Mouse (Mus musculus) lung, postnatal 10 days (tissue): ENCODE measurements around the gene Gm15517.
A peak's percentile ranks its signal among the peaks of the same experiment; 100 is the strongest.
"Not testable (repeated sequence)": the region's sequence is repeated elsewhere in the genome, so short reads cannot be mapped to it uniquely, and the experiment has no call there.

Experiments
- DNase-seq: peaks from one replicate; pipeline ENCODE4 v3.0.0; 2021

Gm15517 gene

DNA sequence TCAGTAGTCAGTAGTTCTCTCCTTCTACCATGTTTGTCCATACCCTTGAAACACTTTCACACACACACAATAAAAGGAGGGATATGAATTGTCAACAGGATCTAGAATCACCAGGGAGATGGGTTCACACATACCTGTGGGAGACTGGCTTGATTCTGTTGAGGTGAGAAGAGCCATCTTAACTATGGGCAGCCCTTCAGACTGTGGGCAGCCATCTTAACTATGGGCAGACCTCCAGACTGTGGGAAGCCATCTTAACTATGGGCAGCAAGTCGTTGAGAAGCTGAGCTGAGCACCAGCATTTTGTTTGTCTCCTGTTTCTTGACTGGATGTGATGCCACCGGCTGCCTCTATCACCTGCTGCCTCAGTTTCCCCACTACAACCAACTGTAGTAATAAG lies 10.1 kb downstream of the Gm15517 start:
- DNase-seq = no peak

GRCm38 (mm10) chr7:44272546-44272945 lies 11.3 kb downstream of the Gm15517 start:
- no peak for DNase-seq

GRCm38 (mm10) chr7:44273446-44273845 lies 12.2 kb downstream of the Gm15517 start:
- no peak for DNase-seq

DNA sequence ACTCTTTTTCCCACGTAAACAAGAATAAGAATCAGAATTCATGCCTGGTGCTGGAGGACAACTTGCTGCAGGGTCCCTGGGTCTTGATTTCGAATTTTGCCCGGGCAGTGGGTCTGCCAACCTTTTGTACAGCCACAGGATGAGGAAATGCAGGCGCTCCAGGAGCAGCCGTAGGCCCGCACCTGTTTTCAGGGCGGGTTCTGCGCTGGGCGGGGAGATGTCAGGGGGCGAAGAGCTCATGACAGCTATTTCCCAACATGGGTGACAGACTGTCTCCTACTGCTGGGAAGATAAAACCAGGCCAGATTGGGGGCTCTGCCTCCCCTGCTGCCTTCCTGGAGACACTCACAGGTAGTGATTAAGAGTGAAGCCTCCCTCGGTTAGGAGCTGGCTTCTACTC lies 12.8 kb downstream of the Gm15517 start:
- DNase-seq = no peak

- DNase-seq = no peak
Measured at GRCm38 (mm10) chr7:44275546-44275945, 14.3 kb downstream of the Gm15517 start.

DNA sequence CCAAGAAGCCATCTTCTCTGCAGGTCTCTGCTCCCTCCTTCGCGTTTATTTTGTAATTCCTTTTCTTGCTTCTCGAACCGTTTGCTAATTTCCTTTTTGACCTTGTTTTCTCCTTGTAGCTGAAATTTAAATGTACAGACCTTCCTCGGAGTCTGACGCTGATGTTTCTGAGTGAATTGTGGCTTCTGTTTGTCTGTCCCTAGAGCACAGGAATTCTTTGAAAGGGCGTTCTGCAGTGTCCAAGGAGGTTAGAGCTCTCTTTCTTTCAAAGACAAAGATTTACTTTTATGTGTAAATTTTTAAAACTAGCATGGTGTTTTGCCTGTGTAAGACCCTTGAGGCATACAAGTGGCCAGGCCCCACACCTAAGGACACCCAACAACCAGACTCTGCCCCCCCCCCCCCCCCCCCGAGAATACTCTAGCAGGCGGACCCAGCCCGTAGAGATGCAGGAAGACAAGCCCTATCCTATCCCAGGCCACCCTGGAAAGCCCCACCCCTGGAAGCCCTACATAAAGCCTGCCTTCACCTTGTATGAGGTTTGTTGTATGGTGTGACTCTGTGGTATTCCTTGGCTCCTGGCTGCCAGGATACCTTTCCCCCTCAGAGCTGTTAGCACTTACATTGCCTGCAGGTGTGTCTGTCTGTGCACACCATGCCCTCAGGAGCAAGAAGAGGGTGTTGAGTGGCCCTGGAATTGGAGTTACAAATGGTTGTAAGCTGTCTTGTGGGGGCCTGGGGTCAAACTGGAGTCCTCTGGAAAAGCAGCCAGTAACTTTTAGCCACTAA lies 15.4 kb downstream of the Gm15517 start:
- DNase-seq = no peak

- no peak for DNase-seq
Measured at GRCm38 (mm10) chr7:44277250-44277622, 16.0 kb downstream of the Gm15517 start.

DNA sequence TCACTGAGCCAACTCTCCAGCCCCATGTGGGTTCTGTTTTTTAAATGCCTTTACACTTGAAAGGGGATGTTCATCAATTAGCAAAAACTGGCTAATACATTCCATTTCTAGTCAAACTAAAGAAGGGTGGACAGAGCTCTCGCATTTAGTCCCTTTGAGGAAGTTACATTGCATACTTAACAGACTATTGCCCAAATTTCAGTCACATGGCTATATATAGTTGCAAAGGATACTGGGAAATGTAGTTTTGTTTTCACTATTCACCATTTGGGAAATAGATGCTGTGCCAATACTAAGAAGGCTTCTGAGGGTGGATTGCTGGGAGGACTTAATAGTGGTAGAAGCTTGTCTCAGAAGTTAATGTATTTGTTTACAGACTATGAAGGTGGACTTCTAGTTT lies 19.7 kb downstream of the Gm15517 start:
- DNase-seq = no peak

DNA sequence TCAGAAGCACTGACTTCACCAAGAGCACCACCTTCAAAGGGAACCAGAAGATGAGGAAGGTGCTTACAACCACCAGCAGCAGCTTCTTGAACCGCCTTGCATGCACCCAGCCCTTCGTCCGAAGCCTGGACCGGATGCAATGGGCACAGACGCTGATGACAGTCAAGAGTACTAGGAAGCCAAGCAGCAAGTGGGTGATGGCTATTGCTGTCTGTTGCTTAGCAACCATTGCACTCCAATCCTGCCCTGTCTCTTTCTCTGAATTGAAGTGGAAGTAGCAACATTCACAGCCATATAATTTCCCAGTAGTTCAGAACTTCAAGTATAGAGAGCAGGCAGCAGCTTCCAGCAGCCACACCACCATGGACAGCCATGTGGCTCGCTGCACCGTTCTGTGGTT lies 20.3 kb downstream of the Gm15517 start:
- DNase-seq = no peak

DNA sequence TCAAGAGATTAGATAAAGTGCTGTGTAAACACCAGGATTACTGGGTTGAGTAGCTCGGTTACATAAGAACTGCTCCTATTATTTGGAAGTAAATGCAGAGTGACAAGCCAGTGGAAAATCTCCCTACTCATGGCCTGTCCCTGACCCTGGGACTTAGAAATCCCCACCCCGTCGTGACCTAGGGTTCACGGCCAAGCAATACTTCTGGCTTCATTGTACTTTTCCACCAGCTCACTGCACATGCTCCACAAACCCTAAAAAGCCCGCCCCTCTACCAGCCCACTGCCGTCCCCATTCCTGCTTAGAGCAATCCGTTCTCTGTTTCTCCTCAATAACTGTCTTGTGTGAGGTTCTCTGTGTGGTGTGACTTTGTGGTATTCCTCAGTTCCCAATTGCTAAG lies 26.5 kb downstream of the Gm15517 start:
- DNase-seq = no peak

DNA sequence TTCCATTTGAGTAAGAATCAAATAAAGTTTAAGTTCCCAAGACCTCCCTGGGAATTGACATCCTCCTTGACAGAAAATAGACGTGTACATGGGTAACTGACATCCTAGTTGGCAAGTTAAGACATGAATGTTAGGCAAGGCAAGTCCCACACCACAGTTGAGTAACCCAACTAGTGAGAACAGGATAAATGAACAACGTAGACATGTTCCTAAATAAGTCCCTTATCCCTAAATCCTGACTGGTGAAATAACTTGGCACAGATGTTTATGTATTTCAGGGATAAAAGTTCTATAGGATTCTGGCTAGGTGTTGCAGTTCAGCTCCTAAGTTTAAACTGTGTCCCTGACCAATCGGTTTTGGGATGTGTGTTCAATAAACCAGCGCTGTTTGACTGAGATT lies 29.7 kb downstream of the Gm15517 start:
- DNase-seq = no peak

GRCm38 (mm10) chr7:44291418-44291817 lies 30.2 kb downstream of the Gm15517 start:
- no peak for DNase-seq

DNA sequence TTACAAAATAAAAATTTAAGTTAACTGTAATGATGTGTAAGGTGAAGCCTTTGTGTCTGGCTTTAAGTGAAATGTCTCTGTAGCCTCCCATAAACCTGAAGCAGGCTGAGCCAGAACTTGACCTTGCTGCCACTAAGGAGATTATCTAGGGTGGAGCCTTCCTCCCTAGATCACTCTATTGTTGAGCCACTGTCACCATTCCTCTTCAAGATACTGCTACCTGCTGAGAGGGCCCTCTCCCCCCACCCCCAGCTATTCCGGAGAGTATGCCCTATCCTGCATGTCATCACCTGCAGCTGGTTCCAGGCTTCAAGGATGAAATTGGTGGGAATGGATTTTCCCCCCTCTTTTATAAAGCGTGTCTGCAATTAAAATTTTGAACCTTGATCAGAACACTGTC lies 36.3 kb downstream of the Gm15517 start:
- not testable (repeated sequence) for DNase-seq

- no peak for DNase-seq
Measured at GRCm38 (mm10) chr7:44303346-44304340, 42.4 kb downstream of the Gm15517 start.

DNA sequence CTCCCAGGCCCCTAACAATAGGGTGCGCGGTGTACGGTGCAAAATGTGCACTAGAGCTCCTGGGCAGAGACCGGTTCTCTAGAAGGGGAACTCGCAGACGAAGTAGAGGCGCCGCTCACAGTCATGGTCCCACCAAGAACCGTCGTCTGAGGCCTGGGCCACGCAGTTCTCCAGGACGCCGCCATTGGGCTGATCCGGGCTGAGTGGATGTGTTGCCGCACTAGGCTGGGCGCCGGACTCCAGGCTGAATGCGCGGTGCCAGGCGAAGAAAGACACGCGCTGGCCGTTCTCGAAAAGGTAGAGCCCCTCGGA lies 43.2 kb downstream of the Gm15517 start:
- DNase-seq = no peak

DNA sequence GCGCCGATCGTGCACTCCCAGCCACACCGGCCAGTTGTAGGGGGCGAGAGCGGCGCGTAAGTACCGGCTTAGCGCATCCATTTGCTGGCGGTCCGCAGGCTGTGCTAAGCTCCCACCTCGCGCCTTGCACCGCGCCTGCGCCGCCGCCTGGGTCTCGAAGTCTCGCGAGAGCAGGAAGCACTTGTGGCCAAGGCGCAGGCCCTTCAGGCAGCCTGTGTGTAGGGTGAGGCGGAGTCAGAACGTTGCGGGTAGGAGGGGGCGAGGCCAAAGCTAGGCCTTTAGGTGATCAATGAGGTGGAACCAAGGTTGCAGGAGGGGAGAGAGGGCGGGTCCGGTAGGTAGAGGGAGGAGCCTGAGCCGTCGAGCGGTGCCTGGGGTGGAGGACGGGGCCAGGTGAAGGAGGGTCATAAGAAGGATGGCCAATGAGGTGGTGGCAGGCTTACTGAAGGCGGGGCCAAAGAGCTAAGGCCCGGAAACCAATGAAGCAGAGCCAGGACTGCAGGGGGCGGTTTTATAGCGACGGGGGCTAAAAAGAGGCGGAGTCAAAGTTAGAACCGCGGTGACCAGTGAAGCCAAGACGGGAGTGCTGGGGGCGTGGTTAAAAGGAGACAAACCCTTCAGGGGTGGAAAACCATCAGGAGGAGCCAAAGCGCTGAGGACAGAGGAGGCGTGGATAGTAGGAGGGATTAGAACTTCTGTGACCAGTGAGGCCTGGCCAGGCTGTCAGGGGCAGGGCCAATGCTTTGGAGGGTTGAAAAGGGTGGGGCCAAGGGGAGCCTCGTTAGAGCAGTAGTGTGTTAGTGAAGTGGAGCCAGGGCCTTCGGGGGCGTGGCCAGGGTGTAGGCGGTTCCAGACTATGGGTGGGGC lies 43.8 kb downstream of the Gm15517 start:
- DNase-seq = peak; percentile 98

- no peak for DNase-seq
Measured at GRCm38 (mm10) chr7:44305686-44306085, 44.4 kb downstream of the Gm15517 start.

DNA sequence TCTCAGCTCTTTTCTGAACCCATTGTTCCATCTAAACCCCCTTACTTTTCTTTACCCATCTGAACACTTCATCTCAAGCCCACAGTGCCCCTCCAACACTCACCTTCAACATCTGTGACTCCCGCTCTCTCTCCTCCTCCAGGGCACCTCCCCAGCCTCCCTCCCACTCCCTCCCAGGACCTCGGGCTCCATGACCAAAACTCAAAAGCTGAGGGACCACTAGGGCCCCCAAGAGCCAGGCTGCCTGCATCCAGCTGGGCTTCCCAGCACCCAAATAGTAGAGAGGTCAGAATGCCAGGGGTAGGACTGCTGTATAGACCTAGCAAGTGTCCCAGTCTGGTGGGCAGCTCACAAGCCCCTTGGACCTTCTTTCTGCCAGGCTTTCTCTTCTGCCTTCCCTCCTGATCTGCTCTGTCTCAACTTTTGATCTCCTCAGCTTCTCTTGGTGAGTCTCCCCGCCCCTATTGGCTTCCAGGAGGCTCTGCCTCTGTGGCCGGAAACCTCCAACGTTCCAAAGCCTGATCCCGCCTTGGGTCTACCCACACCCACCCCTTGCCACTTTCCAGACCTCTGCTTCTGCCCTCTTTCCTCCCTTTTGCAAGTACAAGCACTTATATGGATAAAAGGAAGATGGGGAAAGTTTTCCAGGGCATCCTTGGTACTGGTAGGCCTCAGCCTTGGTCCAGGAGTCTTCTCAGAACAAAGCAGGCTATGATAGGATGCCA lies 45.4 kb downstream of the Gm15517 start, which contains the start of gene Clec11a:
Clec11a (minus strand) TSS at position 387 of the 725 bp plus-strand sequence.
- DNase-seq = peak; percentile 57

- DNase-seq = no peak
Measured at GRCm38 (mm10) chr7:44307261-44308020, 46.2 kb downstream of the Gm15517 start.

- DNase-seq = no peak
Measured at GRCm38 (mm10) chr7:44309475-44310284, 48.4 kb downstream of the Gm15517 start, which contains the start of gene Shank1. TSS of gene Shank1 (plus strand) at chr7:44310253.
